Mouse (Mus musculus) fibroblast of lung, adult 2 months (primary cell): Measurements from ENCODE around the gene Sgsh.
"Not testable (repeated sequence)": the region's sequence is repeated elsewhere in the genome, so short reads cannot be mapped to it uniquely, and the experiment has no call there.

Experiments used
- DNase-seq: peaks from one replicate; pipeline ENCODE4 v3.0.0-alpha.2; 2011; ENCODE audit warnings: low read depth

Gene Sgsh

GRCm38 (mm10) chr11:119355443-119356385, at the start of gene Sgsh, which contains the start of gene Slc26a11:
Gene Sgsh (minus strand): TSS chr11:119355536.
Gene Slc26a11 (plus strand): TSS chr11:119355557.
- DNase-seq: peak; percentile 55

- peak; percentile 18 for DNase-seq
Measured at GRCm38 (mm10) chr11:119404627-119405026, 49.3 kb upstream of the Sgsh start.

GRCm38 (mm10) chr11:119402501-119403160, 47.3 kb upstream of the Sgsh start:
- no peak for DNase-seq

- DNase-seq: no peak
Measured at GRCm38 (mm10) chr11:119396461-119396860, 41.1 kb upstream of the Sgsh start.

- DNase-seq: no peak
Measured at GRCm38 (mm10) chr11:119395931-119396330, 40.6 kb upstream of the Sgsh start.

- DNase-seq: no peak
Measured at GRCm38 (mm10) chr11:119395394-119395793, 40.1 kb upstream of the Sgsh start.

- DNase-seq: no peak
Measured at GRCm38 (mm10) chr11:119394210-119394609, 38.9 kb upstream of the Sgsh start.

GRCm38 (mm10) chr11:119393483-119393804, 38.1 kb upstream of the Sgsh start:
- DNase-seq: no peak

- DNase-seq: peak; percentile 45
Measured at GRCm38 (mm10) chr11:119392800-119393482, 37.6 kb upstream of the Sgsh start, which contains the start of gene Rnf213. Gene Rnf213 (plus strand): TSS chr11:119393100.

- DNase-seq: no peak
Measured at GRCm38 (mm10) chr11:119392001-119392614, 36.8 kb upstream of the Sgsh start.

GRCm38 (mm10) chr11:119391386-119392000, 36.2 kb upstream of the Sgsh start:
- no peak for DNase-seq

GRCm38 (mm10) chr11:119390271-119391231, 35.2 kb upstream of the Sgsh start:
- peak; percentile 32 for DNase-seq

GRCm38 (mm10) chr11:119389851-119390270, 34.5 kb upstream of the Sgsh start:
- DNase-seq: peak; percentile 73

GRCm38 (mm10) chr11:119387273-119387672, 31.9 kb upstream of the Sgsh start:
- not testable (repeated sequence) for DNase-seq

GRCm38 (mm10) chr11:119386306-119386705, 31.0 kb upstream of the Sgsh start:
- no peak for DNase-seq

GRCm38 (mm10) chr11:119384904-119385303, 29.6 kb upstream of the Sgsh start:
- peak; percentile 10 for DNase-seq

GRCm38 (mm10) chr11:119382338-119382850, 27.1 kb upstream of the Sgsh start:
- DNase-seq: no peak

- DNase-seq: no peak
Measured at GRCm38 (mm10) chr11:119381631-119382337, 26.4 kb upstream of the Sgsh start.

- DNase-seq: no peak
Measured at GRCm38 (mm10) chr11:119378551-119378950, 23.2 kb upstream of the Sgsh start.
